In genomic region chr9:17396056-17396455, GRCm38 (mm10) we compare ENCODE assay signal across 23 mouse cellular contexts.
A peak's percentile ranks its signal among the peaks of the same experiment; 100 is the strongest.
DNase-seq lines count a peak whose midpoint lies in the region; ATAC-seq and TF ChIP-seq lines count a peak whose summit lies in the region.
"Had no signal": no experiment of that assay in that cellular context is flagged by ENCODE, and none has a peak within 500 bp of the region (broad histone marks: within the 10 kb centered on the region; RNA-seq: fewer than 3 reads in every experiment).

No protein-coding gene starts in this region.

- H3K4me3 ChIP-seq in embryonic facial prominence, embryonic 14.5 days (ENCODE audit: low read depth, low read length), result no peak overlapping the region
- H3K4me3 ChIP-seq in embryonic facial prominence, embryonic 10.5 days, result no peak overlapping the region
- H3K4me3 ChIP-seq in hindbrain, embryonic 15.5 days, result no peak overlapping the region
- H3K4me3 ChIP-seq in hindbrain, embryonic 10.5 days, result no peak overlapping the region
- H3K4me3 ChIP-seq in neural tube, embryonic 13.5 days, result no peak overlapping the region
- no peak overlapping the region for H3K4me3 ChIP-seq in neural tube, embryonic 15.5 days (replicated peaks)
- H3K4me3 ChIP-seq in hindbrain, postnatal 0 days (ENCODE audit: low read length), result no peak overlapping the region
- H3K4me3 ChIP-seq: embryonic facial prominence, embryonic 13.5 days; forebrain, embryonic 13.5 days; heart, embryonic 10.5 days had no signal

- H3K36me3 ChIP-seq in embryonic facial prominence, embryonic 14.5 days (ENCODE audit: control insufficient read depth, insufficient read depth, low read length), result no peaks in the 10 kb centered on the region
- no peaks in the 10 kb centered on the region for H3K36me3 ChIP-seq in embryonic facial prominence, embryonic 10.5 days (replicated peaks)
- H3K36me3 ChIP-seq in hindbrain, embryonic 15.5 days, result no peaks in the 10 kb centered on the region
- H3K36me3 ChIP-seq in hindbrain, embryonic 10.5 days, result no peaks in the 10 kb centered on the region
- no peaks in the 10 kb centered on the region for H3K36me3 ChIP-seq in neural tube, embryonic 13.5 days
- H3K36me3 ChIP-seq in neural tube, embryonic 15.5 days, result no peaks in the 10 kb centered on the region
- H3K36me3 ChIP-seq in hindbrain, postnatal 0 days (ENCODE audit: insufficient read depth, low read length), result no peaks in the 10 kb centered on the region
- H3K36me3 ChIP-seq: embryonic facial prominence, embryonic 13.5 days; G1E; heart, embryonic 10.5 days had no signal

- H3K27me3 ChIP-seq in embryonic facial prominence, embryonic 14.5 days (replicated peaks; ENCODE audit: control insufficient read depth, insufficient read depth, low read length), result no peaks in the 10 kb centered on the region
- no peaks in the 10 kb centered on the region for H3K27me3 ChIP-seq in embryonic facial prominence, embryonic 10.5 days (replicated peaks; ENCODE audit: low read depth, poor library complexity, severe bottlenecking)
- H3K27me3 ChIP-seq in hindbrain, embryonic 15.5 days, result no peaks in the 10 kb centered on the region
- H3K27me3 ChIP-seq in hindbrain, embryonic 10.5 days (ENCODE audit: insufficient read depth, poor library complexity, severe bottlenecking), result no peaks in the 10 kb centered on the region
- no peaks in the 10 kb centered on the region for H3K27me3 ChIP-seq in neural tube, embryonic 13.5 days
- H3K27me3 ChIP-seq in neural tube, embryonic 15.5 days (replicated peaks), result no peaks in the 10 kb centered on the region
- no peaks in the 10 kb centered on the region for H3K27me3 ChIP-seq in hindbrain, postnatal 0 days (ENCODE audit: insufficient read depth, low read length)
- H3K27me3 ChIP-seq: embryonic facial prominence, embryonic 13.5 days; forebrain, embryonic 13.5 days had no signal

- DNase-seq in embryonic facial prominence, embryonic 14.5 days (ENCODE audit: low spot score), result peak; percentile 14
- no peak for DNase-seq in embryonic facial prominence, embryonic 10.5 days (ENCODE audit: low spot score)
- DNase-seq in hindbrain, embryonic 10.5 days (ENCODE audit: low spot score), result no peak
- peak; percentile 47 for DNase-seq in hindbrain, postnatal 0 days (ENCODE audit: low spot score)
- DNase-seq: adrenal gland, adult 8-10 months; adrenal gland, postnatal 36 days; B cell, adult 2 months; cerebellum, adult 11-12 months; cerebellum, adult 9-10 months; cerebellum, postnatal 25 days; gastrocnemius, postnatal 10 days; heart, adult 18-20 months; heart, postnatal 10 days; heart, postnatal 4 days had no signal

- TF ChIP-seq CTCF in hindbrain, postnatal 0 days (IDR thresholded peaks at IDR 0.05; ENCODE audit: low read depth), result no peak

- whole genome bisulfite sequencing in embryonic facial prominence, embryonic 14.5 days, result 31% methylated on average over 2 of the region's 2 CpGs
- 56% methylated on average over 2 of the region's 2 CpGs for WGBS in embryonic facial prominence, embryonic 10.5 days
- WGBS in hindbrain, embryonic 15.5 days, result 49% methylated on average over 2 of the region's 2 CpGs
- WGBS in hindbrain, embryonic 10.5 days, result 64% methylated on average over 2 of the region's 2 CpGs
- 47% methylated on average over 2 of the region's 2 CpGs for WGBS in neural tube, embryonic 13.5 days
- 48% methylated on average over 2 of the region's 2 CpGs for WGBS in neural tube, embryonic 15.5 days
- 39% methylated on average over 2 of the region's 2 CpGs for WGBS in hindbrain, postnatal 0 days

- no peak overlapping the region for H3K27ac ChIP-seq in embryonic facial prominence, embryonic 14.5 days (replicated peaks; ENCODE audit: low read depth, low read length)
- H3K27ac ChIP-seq in embryonic facial prominence, embryonic 10.5 days (replicated peaks), result no peak overlapping the region
- H3K27ac ChIP-seq in hindbrain, embryonic 15.5 days (replicated peaks), result no peak overlapping the region
- H3K27ac ChIP-seq in hindbrain, embryonic 10.5 days, result no peak overlapping the region
- no peak overlapping the region for H3K27ac ChIP-seq in neural tube, embryonic 13.5 days (replicated peaks)
- H3K27ac ChIP-seq in neural tube, embryonic 15.5 days (replicated peaks), result no peak overlapping the region
- H3K27ac ChIP-seq in hindbrain, postnatal 0 days, result no peak overlapping the region
- H3K27ac ChIP-seq: embryonic facial prominence, embryonic 13.5 days; forebrain, embryonic 13.5 days; heart, embryonic 10.5 days had no signal

- no peak overlapping the region for H3K9ac ChIP-seq in embryonic facial prominence, embryonic 14.5 days (ENCODE audit: low read depth, low read length)
- H3K9ac ChIP-seq in hindbrain, embryonic 15.5 days, result no peak overlapping the region
- no peak overlapping the region for H3K9ac ChIP-seq in neural tube, embryonic 13.5 days
- no peak overlapping the region for H3K9ac ChIP-seq in neural tube, embryonic 15.5 days (replicated peaks)
- no peak overlapping the region for H3K9ac ChIP-seq in hindbrain, postnatal 0 days (replicated peaks; ENCODE audit: low read length)
- H3K9ac ChIP-seq: embryonic facial prominence, embryonic 13.5 days; forebrain, embryonic 13.5 days had no signal

- H3K4me1 ChIP-seq in embryonic facial prominence, embryonic 14.5 days (ENCODE audit: control insufficient read depth, insufficient read depth, low read length), result no peaks in the 10 kb centered on the region
- no peaks in the 10 kb centered on the region for H3K4me1 ChIP-seq in embryonic facial prominence, embryonic 10.5 days
- no peaks in the 10 kb centered on the region for H3K4me1 ChIP-seq in hindbrain, embryonic 15.5 days (replicated peaks)
- no peaks in the 10 kb centered on the region for H3K4me1 ChIP-seq in hindbrain, embryonic 10.5 days (replicated peaks)
- no peaks in the 10 kb centered on the region for H3K4me1 ChIP-seq in neural tube, embryonic 13.5 days (replicated peaks)
- H3K4me1 ChIP-seq in neural tube, embryonic 15.5 days, result no peaks in the 10 kb centered on the region
- H3K4me1 ChIP-seq in hindbrain, postnatal 0 days (ENCODE audit: insufficient read depth, low read length), result no peaks in the 10 kb centered on the region
- H3K4me1 ChIP-seq: embryonic facial prominence, embryonic 13.5 days; forebrain, embryonic 13.5 days; heart, embryonic 10.5 days had no signal

- H3K9me3 ChIP-seq in embryonic facial prominence, embryonic 14.5 days (ENCODE audit: control insufficient read depth, low read length), result no peaks in the 10 kb centered on the region
- no peaks in the 10 kb centered on the region for H3K9me3 ChIP-seq in embryonic facial prominence, embryonic 10.5 days
- no peaks in the 10 kb centered on the region for H3K9me3 ChIP-seq in hindbrain, embryonic 15.5 days
- H3K9me3 ChIP-seq in hindbrain, embryonic 10.5 days, result no peaks in the 10 kb centered on the region
- H3K9me3 ChIP-seq in neural tube, embryonic 13.5 days, result no peaks in the 10 kb centered on the region
- H3K9me3 ChIP-seq in neural tube, embryonic 15.5 days (replicated peaks), result no peaks in the 10 kb centered on the region
- H3K9me3 ChIP-seq in hindbrain, postnatal 0 days (ENCODE audit: low read length), result no peaks in the 10 kb centered on the region
- H3K9me3 ChIP-seq: embryonic facial prominence, embryonic 13.5 days; forebrain, embryonic 13.5 days; G1E; heart, embryonic 10.5 days had no signal

- ATAC-seq in embryonic facial prominence, embryonic 14.5 days (ENCODE audit: low read depth), result no peak
- peak; percentile 77 for ATAC-seq in hindbrain, embryonic 15.5 days (ENCODE audit: low FRiP score, low read depth)
- peak; percentile 36; the same call in 1 of the 2 replicates for ATAC-seq in neural tube, embryonic 13.5 days (ENCODE audit: low read depth)
- no peak for ATAC-seq in neural tube, embryonic 15.5 days (ENCODE audit: low FRiP score)
- peak; percentile 62 for ATAC-seq in hindbrain, postnatal 0 days
- ATAC-seq: CD4-positive, CD25-positive, alpha-beta regulatory T cell, adult 4 months; forebrain, embryonic 13.5 days; inflammation-experienced regulatory T-cells, adult 6 months had no signal

- no peak overlapping the region for H3K4me2 ChIP-seq in embryonic facial prominence, embryonic 14.5 days (ENCODE audit: low read depth, low read length)
- H3K4me2 ChIP-seq in hindbrain, embryonic 15.5 days, result no peak overlapping the region
- H3K4me2 ChIP-seq in neural tube, embryonic 13.5 days, result no peak overlapping the region
- H3K4me2 ChIP-seq in neural tube, embryonic 15.5 days, result no peak overlapping the region
- no peak overlapping the region for H3K4me2 ChIP-seq in hindbrain, postnatal 0 days (ENCODE audit: low read depth, low read length)
- H3K4me2 ChIP-seq: embryonic facial prominence, embryonic 13.5 days; forebrain, embryonic 13.5 days had no signal

Comparison
In these comparisons a context has a peak if more than half of its experiments do, and no peak if none do; other contexts are left out.
1. ATAC-seq: peak in hindbrain, embryonic 15.5 days (single experiment), neural tube, embryonic 13.5 days (single experiment) and hindbrain, postnatal 0 days (single experiment); none in embryonic facial prominence, embryonic 14.5 days (single experiment) and neural tube, embryonic 15.5 days (single experiment).
2. DNase-seq: peak in embryonic facial prominence, embryonic 14.5 days (single experiment) and hindbrain, postnatal 0 days (single experiment); none in embryonic facial prominence, embryonic 10.5 days (single experiment) and hindbrain, embryonic 10.5 days (single experiment).